Mouse (Mus musculus) lung, embryonic 14.5 days (tissue): ENCODE results near the gene Mfge8. TPM values are rescaled to one million over a fixed set of nuclear protein-coding genes. Genes with fewer than 3 reads are reported as not detected.

ENCODE experiments used
- ATAC-seq: fragments of 200-750 bp; cut with Nextera tagmentation; 2 replicates; pipeline ENCODE4 v1.8.0; 2017; ENCODE audit warnings: mild to moderate bottlenecking, moderate TSS enrichment, moderate library complexity; ENCODE audit not compliant: insufficient read depth
- DNase-seq: peaks from one replicate; pipeline ENCODE4 v3.0.0-alpha.2; 2015
- H3K27ac ChIP-seq: fragments of 300-500 bp; sonication (generic); 2 replicates; pipeline ENCODE4 v1.5.1; 2014; ENCODE audit warnings: low read depth, mild to moderate bottlenecking, moderate library complexity
- H3K27me3 ChIP-seq: fragments of 300-500 bp; sonication (generic); 2 replicates; pipeline ENCODE4 v1.6.1; 2014; ENCODE audit warnings: low read length, control low read depth; ENCODE audit not compliant: insufficient read depth
- H3K36me3 ChIP-seq: fragments of 300-500 bp; sonication (generic); 2 replicates; pipeline ENCODE4 v1.6.1; 2014; ENCODE audit warnings: control low read depth; ENCODE audit not compliant: insufficient read depth
- H3K4me1 ChIP-seq: fragments of 300-500 bp; sonication (generic); 2 replicates; pipeline ENCODE4 v1.6.1; 2014; ENCODE audit warnings: antibody characterized with exemption, control low read depth; ENCODE audit not compliant: insufficient read depth
- H3K4me2 ChIP-seq: fragments of 300-500 bp; sonication (generic); 2 replicates; pipeline ENCODE4 v1.6.1; 2014; ENCODE audit warnings: mild to moderate bottlenecking
- H3K4me3 ChIP-seq: fragments of 300-500 bp; sonication (generic); 2 replicates; pipeline ENCODE4 v1.5.1; 2014; ENCODE audit warnings: low read depth, low read length
- H3K9ac ChIP-seq: fragments of 300-500 bp; sonication (generic); 2 replicates; pipeline ENCODE4 v1.6.1; 2014
- H3K9me3 ChIP-seq: fragments of 300-500 bp; sonication (generic); 2 replicates; pipeline ENCODE4 v1.6.1; 2016; ENCODE audit warnings: low read depth, low read length, control low read depth
- CTCF ChIP-seq: IDR thresholded peaks from 2 replicates; pipeline ENCODE4 v1.5.1; 2016; ENCODE audit warnings: antibody characterized with exemption, low read depth
- WGBS: fragments of 180-500 bp; shearing (Covaris S2); extraction: QIAGEN DNeasy Blood & Tissue Kit; methylation state at CpG from one replicate; pipeline ENCODE4 v1.1.7; 2014; 5-methylcytosine and 5-hydroxymethylcytosine counted together
- polyA plus RNA-seq: library from polyadenylated mRNA; unstranded; fragments of >200 nt; fragmentation: Nextera tagmentation; extraction: Ambion mirVana; gene quantifications from 2 replicates; pipeline ENCODE4 v1.2.1, GENCODE M21; 2014

The Mfge8 gene
- 318 and 324 TPM in 2 replicates for polyA plus RNA-seq

DNA sequence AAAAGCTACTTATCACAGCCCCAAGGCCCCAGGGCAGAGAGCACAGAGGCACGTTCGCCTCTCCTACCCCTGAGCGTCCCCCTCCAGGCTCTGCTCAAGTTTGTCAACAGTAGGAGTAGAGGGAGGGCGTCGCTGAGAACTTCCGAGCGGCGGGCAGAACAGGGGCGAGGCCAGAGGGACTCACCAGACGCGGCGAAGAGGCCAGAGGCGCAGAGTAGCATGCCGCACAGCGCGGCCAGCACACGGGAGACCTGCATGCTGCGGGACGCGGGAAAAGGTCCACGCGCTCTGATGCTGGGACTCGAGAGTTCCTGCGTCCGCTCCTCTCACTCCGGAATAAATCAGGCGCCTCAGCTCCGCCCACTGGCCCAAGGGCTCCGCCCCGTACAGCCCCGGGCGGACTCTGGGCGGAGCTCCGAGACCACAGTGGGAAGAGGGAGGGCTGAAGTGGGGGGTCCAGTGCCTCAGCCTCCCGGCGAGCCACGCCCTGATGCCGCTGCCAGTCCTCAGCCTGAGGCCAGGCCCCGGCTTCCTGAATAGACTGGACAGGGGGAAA lies at the start of gene Mfge8:
Gene Mfge8, minus strand, starts transcription at position 350 of the 556 bp plus-strand sequence.
- Histone ChIP-seq H3K4me2 (peak within 1 kb of the TSS; percentile 81), H3K9me3 (no peaks in the 10 kb centered on the region), H3K4me3 (peak within 1 kb of the TSS; percentile 73), H3K36me3 (peaks cover 16% of the 10 kb centered on the region), H3K27ac (peak within 1 kb of the TSS; percentile 89), H3K27me3 (no peaks in the 10 kb centered on the region), H3K4me1 (peaks cover 9% of the 10 kb centered on the region; the same call in 1 of the 2 replicates), H3K9ac (peak within 1 kb of the TSS; percentile 79)
- ATAC-seq (peak; percentile 95), DNase-seq (peak; percentile 98)
- no peak for TF ChIP-seq CTCF
- WGBS, result under 1% methylated on average over 39 of the region's 39 CpGs

- DNase-seq (no peak), ATAC-seq (no peak)
- Histone ChIP-seq H3K27me3 (no peaks in the 10 kb centered on the region), H3K4me1 (0 out of 2 replicates have a peak, but pooled peaks cover 5% of the 10 kb centered on the region), H3K27ac (no peak overlapping the region), H3K4me3 (no peak overlapping the region), H3K4me2 (no peak overlapping the region), H3K9me3 (no peaks in the 10 kb centered on the region), H3K36me3 (no peaks in the 10 kb centered on the region), H3K9ac (no peak overlapping the region)
- no peak for TF ChIP-seq CTCF
- WGBS, result 78% methylated on average over 15 of the region's 16 CpGs
Measured at GRCm38 (mm10) chr7:79194560-79195413, 45.9 kb upstream of the Mfge8 start.

DNA sequence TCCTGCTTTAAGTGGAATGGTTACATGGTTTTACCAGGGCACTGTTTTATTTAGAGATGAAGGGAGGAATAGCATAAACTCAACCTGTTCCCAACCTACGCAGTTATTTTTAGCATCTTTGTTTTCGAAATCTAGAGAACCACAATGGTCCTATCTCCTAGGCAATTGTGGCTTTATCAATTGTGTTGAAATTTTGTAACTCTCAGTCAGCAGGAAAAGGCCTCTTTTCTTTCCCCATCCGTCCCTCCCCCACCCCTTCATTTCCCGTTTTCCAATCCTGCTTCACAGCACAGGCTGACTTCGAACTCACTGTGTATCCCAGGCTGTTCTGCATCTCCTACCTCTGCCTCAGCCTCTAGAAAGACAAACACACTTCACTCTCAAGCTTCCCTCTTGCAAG lies 45.1 kb upstream of the Mfge8 start:
- no peaks in the 10 kb centered on the region for H3K9me3 ChIP-seq
- H3K27ac ChIP-seq, result no peak overlapping the region
- no peak for DNase-seq
- H3K4me1 ChIP-seq, result 0 out of 2 replicates have a peak, but pooled peaks cover 5% of the 10 kb centered on the region
- ATAC-seq, result no peak
- WGBS, result 61% methylated on average over 5 of the region's 5 CpGs
- TF ChIP-seq CTCF, result no peak
- H3K4me2 ChIP-seq, result no peak overlapping the region
- no peak overlapping the region for H3K9ac ChIP-seq
- no peaks in the 10 kb centered on the region for H3K36me3 ChIP-seq
- no peak overlapping the region for H3K4me3 ChIP-seq
- no peaks in the 10 kb centered on the region for H3K27me3 ChIP-seq

- Histone ChIP-seq H3K9ac (no peak overlapping the region), H3K4me1 (0 out of 2 replicates have a peak, but pooled peaks cover 5% of the 10 kb centered on the region), H3K9me3 (no peaks in the 10 kb centered on the region), H3K4me3 (no peak overlapping the region), H3K4me2 (no peak overlapping the region), H3K27ac (no peak overlapping the region), H3K36me3 (no peaks in the 10 kb centered on the region), H3K27me3 (no peaks in the 10 kb centered on the region)
- WGBS, result 61% methylated on average over 5 of the region's 5 CpGs
- ATAC-seq, result no peak
- DNase-seq, result no peak
- no peak for TF ChIP-seq CTCF
Measured at GRCm38 (mm10) chr7:79191501-79191900, 42.6 kb upstream of the Mfge8 start.

DNA sequence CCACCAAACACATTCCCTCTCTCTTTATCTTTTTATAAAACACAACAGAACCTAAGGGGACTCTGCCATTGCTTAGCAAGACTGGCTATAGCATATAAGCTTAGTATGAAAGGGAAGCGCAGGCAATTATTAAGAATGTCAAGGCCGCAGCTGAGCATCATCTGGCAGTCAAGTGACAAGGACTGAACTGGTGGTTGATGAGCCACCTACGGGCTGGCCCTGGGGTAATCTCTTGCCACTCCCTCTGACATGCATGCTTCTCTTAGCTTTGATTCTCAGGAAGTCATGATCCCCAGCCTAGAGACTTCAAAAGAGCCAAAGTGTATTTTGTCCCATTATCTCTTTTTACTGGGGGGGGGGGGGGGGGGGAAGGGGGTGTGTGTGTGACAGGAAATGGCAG lies 41.7 kb upstream of the Mfge8 start:
- ATAC-seq (peak; percentile 29; the same call in 1 of the 2 replicates), DNase-seq (peak; percentile 31)
- Histone ChIP-seq H3K36me3 (no peaks in the 10 kb centered on the region), H3K4me3 (no peak overlapping the region), H3K9me3 (no peaks in the 10 kb centered on the region), H3K27ac (no peak overlapping the region), H3K4me1 (0 out of 2 replicates have a peak, but pooled peaks cover 5% of the 10 kb centered on the region), H3K4me2 (no peak overlapping the region), H3K27me3 (no peaks in the 10 kb centered on the region), H3K9ac (no peak overlapping the region)
- WGBS, result 17% methylated on average over 3 of the region's 3 CpGs
- no peak for TF ChIP-seq CTCF

- ATAC-seq, result no peak
Measured at GRCm38 (mm10) chr7:79189211-79189610, 40.4 kb upstream of the Mfge8 start.

GRCm38 (mm10) chr7:79187591-79187990 lies 38.7 kb upstream of the Mfge8 start:
- Histone ChIP-seq H3K4me1 (0 out of 2 replicates have a peak, but pooled peaks cover 5% of the 10 kb centered on the region), H3K4me2 (no peak overlapping the region), H3K4me3 (no peak overlapping the region), H3K9me3 (no peaks in the 10 kb centered on the region), H3K27ac (no peak overlapping the region), H3K9ac (no peak overlapping the region), H3K27me3 (no peaks in the 10 kb centered on the region), H3K36me3 (no peaks in the 10 kb centered on the region)
- 91% methylated on average over 2 of the region's 2 CpGs for WGBS
- no peak for TF ChIP-seq CTCF
- no peak for ATAC-seq
- DNase-seq, result no peak

More at GRCm38 (mm10) chr7:79189211-79189610, 40.4 kb upstream of the Mfge8 start:
- no peaks in the 10 kb centered on the region for H3K9me3 ChIP-seq
- H3K27me3 ChIP-seq, result no peaks in the 10 kb centered on the region
- TF ChIP-seq CTCF, result no peak
- H3K4me3 ChIP-seq, result no peak overlapping the region
- no peak overlapping the region for H3K9ac ChIP-seq
- 12% methylated on average over 3 of the region's 5 CpGs for WGBS
- DNase-seq, result no peak
- H3K4me1 ChIP-seq, result 0 out of 2 replicates have a peak, but pooled peaks cover 5% of the 10 kb centered on the region
- no peak overlapping the region for H3K4me2 ChIP-seq
- H3K36me3 ChIP-seq, result no peaks in the 10 kb centered on the region
- no peak overlapping the region for H3K27ac ChIP-seq
